Mouse (Mus musculus): ENCODE results near the gene Apobr. TPM values are rescaled to one million over a fixed set of nuclear protein-coding genes. Genes with fewer than 3 reads are reported as not detected.

Apobr gene
- polyA plus RNA-seq, 1 experiment from 2014 or later, result 1.8 TPM

GRCm38 (mm10) chr7:126586839-126587238 is 2.1 kb downstream of the Apobr start:
- Histone ChIP-seq H3K4me3 (ENCODE audit: low read depth, low read length) (no peak overlapping the region), H3K4me1 (ENCODE audit: control insufficient read depth, insufficient read depth, low read length) (peaks cover 7% of the 10 kb centered on the region; the same call in 1 of the 2 replicates), H3K27ac (replicated peaks; ENCODE audit: low read depth, low read length) (no peak overlapping the region), H3K4me2 (ENCODE audit: low read depth, low read length) (no peak overlapping the region), H3K9ac (ENCODE audit: low read depth, low read length) (no peak overlapping the region; the same call in 1 of the 2 replicates), H3K36me3 (ENCODE audit: control insufficient read depth, insufficient read depth, low read length) (no peaks in the 10 kb centered on the region), H3K27me3 (replicated peaks; ENCODE audit: control insufficient read depth, insufficient read depth, low read length) (no peaks in the 10 kb centered on the region; the same call in 1 of the 2 replicates), H3K9me3 (ENCODE audit: control insufficient read depth, low read length) (no peaks in the 10 kb centered on the region)
- WGBS, result 61% methylated on average over 8 of the region's 8 CpGs
- no peak for DNase-seq (ENCODE audit: low spot score)
- no peak for ATAC-seq (ENCODE audit: low read depth)

GRCm38 (mm10) chr7:126587779-126588178 is 3.0 kb downstream of the Apobr start:
- Histone ChIP-seq H3K4me2 (ENCODE audit: low read depth, low read length) (peak overlapping the region; percentile 18), H3K9ac (ENCODE audit: low read depth, low read length) (peak overlapping the region; percentile 20; the same call in 1 of the 2 replicates), H3K27me3 (replicated peaks; ENCODE audit: control insufficient read depth, insufficient read depth, low read length) (no peaks in the 10 kb centered on the region; the same call in 1 of the 2 replicates), H3K9me3 (ENCODE audit: control insufficient read depth, low read length) (no peaks in the 10 kb centered on the region), H3K4me1 (ENCODE audit: control insufficient read depth, insufficient read depth, low read length) (no peaks in the 10 kb centered on the region), H3K27ac (replicated peaks; ENCODE audit: low read depth, low read length) (no peak overlapping the region), H3K4me3 (ENCODE audit: low read depth, low read length) (no peak overlapping the region), H3K36me3 (ENCODE audit: control insufficient read depth, insufficient read depth, low read length) (no peaks in the 10 kb centered on the region)
- peak; percentile 74 for DNase-seq (ENCODE audit: low spot score)
- WGBS, result 10% methylated on average over 14 of the region's 16 CpGs
- ATAC-seq (ENCODE audit: low read depth), result peak; percentile 53

GRCm38 (mm10) chr7:126594862-126595561 is 10.3 kb downstream of the Apobr start, which contains the start of gene Il27:
Gene Il27 (minus strand): TSS chr7:126594941.
- Histone ChIP-seq H3K4me3 (ENCODE audit: low read depth, low read length) (no peak within 1 kb of the TSS), H3K36me3 (ENCODE audit: control insufficient read depth, insufficient read depth, low read length) (no peaks in the 10 kb centered on the region), H3K4me1 (ENCODE audit: control insufficient read depth, insufficient read depth, low read length) (no peaks in the 10 kb centered on the region), H3K27me3 (replicated peaks; ENCODE audit: control insufficient read depth, insufficient read depth, low read length) (no peaks in the 10 kb centered on the region; the same call in 1 of the 2 replicates), H3K9me3 (ENCODE audit: control insufficient read depth, low read length) (no peaks in the 10 kb centered on the region), H3K4me2 (ENCODE audit: low read depth, low read length) (no peak within 1 kb of the TSS), H3K27ac (replicated peaks; ENCODE audit: low read depth, low read length) (no peak within 1 kb of the TSS), H3K9ac (ENCODE audit: low read depth, low read length) (no peak within 1 kb of the TSS)
- no peak for ATAC-seq (ENCODE audit: low read depth)
- DNase-seq (ENCODE audit: low spot score), result no peak
- WGBS, result 80% methylated on average over 11 of the region's 11 CpGs

GRCm38 (mm10) chr7:126595890-126596289 is 11.1 kb downstream of the Apobr start:
- 89% methylated on average over 5 of the region's 5 CpGs for WGBS
- H3K36me3 ChIP-seq (ENCODE audit: control insufficient read depth, insufficient read depth, low read length), result no peaks in the 10 kb centered on the region

GRCm38 (mm10) chr7:126596414-126596813 is 11.7 kb downstream of the Apobr start:
- no peak overlapping the region for H3K9ac ChIP-seq (ENCODE audit: low read depth, low read length)
- 57% methylated on average over 6 of the region's 6 CpGs for WGBS
- H3K4me2 ChIP-seq (ENCODE audit: low read depth, low read length), result no peak overlapping the region
- ATAC-seq (ENCODE audit: low read depth), result no peak
- H3K36me3 ChIP-seq (ENCODE audit: control insufficient read depth, insufficient read depth, low read length), result no peaks in the 10 kb centered on the region
- no peaks in the 10 kb centered on the region for H3K4me1 ChIP-seq (ENCODE audit: control insufficient read depth, insufficient read depth, low read length)
- no peaks in the 10 kb centered on the region; the same call in 1 of the 2 replicates for H3K27me3 ChIP-seq (replicated peaks; ENCODE audit: control insufficient read depth, insufficient read depth, low read length)
- DNase-seq (ENCODE audit: low spot score), result no peak
- H3K27ac ChIP-seq (replicated peaks; ENCODE audit: low read depth, low read length), result no peak overlapping the region
- no peaks in the 10 kb centered on the region for H3K9me3 ChIP-seq (ENCODE audit: control insufficient read depth, low read length)
- no peak overlapping the region for H3K4me3 ChIP-seq (ENCODE audit: low read depth, low read length)

More at GRCm38 (mm10) chr7:126595890-126596289, 11.1 kb downstream of the Apobr start:
- H3K4me2 ChIP-seq (ENCODE audit: low read depth, low read length), result no peak overlapping the region
- H3K9me3 ChIP-seq (ENCODE audit: control insufficient read depth, low read length), result no peaks in the 10 kb centered on the region
- no peaks in the 10 kb centered on the region; the same call in 1 of the 2 replicates for H3K27me3 ChIP-seq (replicated peaks; ENCODE audit: control insufficient read depth, insufficient read depth, low read length)
- H3K27ac ChIP-seq (replicated peaks; ENCODE audit: low read depth, low read length), result no peak overlapping the region
- H3K9ac ChIP-seq (ENCODE audit: low read depth, low read length), result no peak overlapping the region
- H3K4me1 ChIP-seq (ENCODE audit: control insufficient read depth, insufficient read depth, low read length), result no peaks in the 10 kb centered on the region
- DNase-seq (ENCODE audit: low spot score) (no peak), ATAC-seq (ENCODE audit: low read depth) (no peak)
- no peak overlapping the region for H3K4me3 ChIP-seq (ENCODE audit: low read depth, low read length)

GRCm38 (mm10) chr7:126598919-126599318 is 14.2 kb downstream of the Apobr start:
- no peaks in the 10 kb centered on the region for H3K36me3 ChIP-seq (ENCODE audit: control insufficient read depth, insufficient read depth, low read length)

GRCm38 (mm10) chr7:126601896-126602295 is 17.2 kb downstream of the Apobr start:
- DNase-seq (ENCODE audit: low spot score), result no peak

More at GRCm38 (mm10) chr7:126598919-126599318, 14.2 kb downstream of the Apobr start:
- H3K4me1 ChIP-seq (ENCODE audit: control insufficient read depth, insufficient read depth, low read length), result no peaks in the 10 kb centered on the region
- H3K27ac ChIP-seq (replicated peaks; ENCODE audit: low read depth, low read length), result no peak overlapping the region
- H3K9ac ChIP-seq (ENCODE audit: low read depth, low read length), result no peak overlapping the region
- no peak for DNase-seq (ENCODE audit: low spot score)
- ATAC-seq (ENCODE audit: low read depth), result no peak
- H3K4me3 ChIP-seq (ENCODE audit: low read depth, low read length), result no peak overlapping the region
- H3K9me3 ChIP-seq (ENCODE audit: control insufficient read depth, low read length), result no peaks in the 10 kb centered on the region
- H3K27me3 ChIP-seq (replicated peaks; ENCODE audit: control insufficient read depth, insufficient read depth, low read length), result no peaks in the 10 kb centered on the region
- 77% methylated on average over 6 of the region's 6 CpGs for WGBS
- no peak overlapping the region for H3K4me2 ChIP-seq (ENCODE audit: low read depth, low read length)

GRCm38 (mm10) chr7:126602650-126603049 is 17.9 kb downstream of the Apobr start:
- H3K27ac ChIP-seq (replicated peaks; ENCODE audit: low read depth, low read length), result no peak overlapping the region
- H3K4me2 ChIP-seq (ENCODE audit: low read depth, low read length), result no peak overlapping the region
- 77% methylated on average over 3 of the region's 3 CpGs for WGBS
- no peak overlapping the region for H3K4me3 ChIP-seq (ENCODE audit: low read depth, low read length)
- no peaks in the 10 kb centered on the region for H3K36me3 ChIP-seq (ENCODE audit: control insufficient read depth, insufficient read depth, low read length)
- H3K9me3 ChIP-seq (ENCODE audit: control insufficient read depth, low read length), result no peaks in the 10 kb centered on the region
- no peaks in the 10 kb centered on the region for H3K4me1 ChIP-seq (ENCODE audit: control insufficient read depth, insufficient read depth, low read length)
- DNase-seq (ENCODE audit: low spot score), result no peak
- no peaks in the 10 kb centered on the region for H3K27me3 ChIP-seq (replicated peaks; ENCODE audit: control insufficient read depth, insufficient read depth, low read length)
- no peak overlapping the region for H3K9ac ChIP-seq (ENCODE audit: low read depth, low read length)
- ATAC-seq (ENCODE audit: low read depth), result no peak

More at GRCm38 (mm10) chr7:126601896-126602295, 17.2 kb downstream of the Apobr start:
- 31% methylated on average over 4 of the region's 5 CpGs for WGBS
- Histone ChIP-seq H3K27ac (replicated peaks; ENCODE audit: low read depth, low read length) (no peak overlapping the region), H3K9me3 (ENCODE audit: control insufficient read depth, low read length) (no peaks in the 10 kb centered on the region), H3K27me3 (replicated peaks; ENCODE audit: control insufficient read depth, insufficient read depth, low read length) (no peaks in the 10 kb centered on the region), H3K4me2 (ENCODE audit: low read depth, low read length) (no peak overlapping the region), H3K4me1 (ENCODE audit: control insufficient read depth, insufficient read depth, low read length) (no peaks in the 10 kb centered on the region), H3K9ac (ENCODE audit: low read depth, low read length) (no peak overlapping the region), H3K4me3 (ENCODE audit: low read depth, low read length) (no peak overlapping the region), H3K36me3 (ENCODE audit: control insufficient read depth, insufficient read depth, low read length) (no peaks in the 10 kb centered on the region)
- no peak for ATAC-seq (ENCODE audit: low read depth)

GRCm38 (mm10) chr7:126606611-126607010 is 21.9 kb downstream of the Apobr start:
- no peak overlapping the region for H3K4me3 ChIP-seq (ENCODE audit: low read depth, low read length)
- H3K27me3 ChIP-seq (replicated peaks; ENCODE audit: control insufficient read depth, insufficient read depth, low read length), result no peaks in the 10 kb centered on the region
- H3K36me3 ChIP-seq (ENCODE audit: control insufficient read depth, insufficient read depth, low read length), result no peaks in the 10 kb centered on the region
- ATAC-seq (ENCODE audit: low read depth) (no peak), DNase-seq (ENCODE audit: low spot score) (no peak)
- H3K4me1 ChIP-seq (ENCODE audit: control insufficient read depth, insufficient read depth, low read length), result no peaks in the 10 kb centered on the region
- no peaks in the 10 kb centered on the region for H3K9me3 ChIP-seq (ENCODE audit: control insufficient read depth, low read length)
- no peak overlapping the region for H3K27ac ChIP-seq (replicated peaks; ENCODE audit: low read depth, low read length)
- no peak overlapping the region for H3K9ac ChIP-seq (ENCODE audit: low read depth, low read length)
- no peak overlapping the region for H3K4me2 ChIP-seq (ENCODE audit: low read depth, low read length)
- 57% methylated on average over 5 of the region's 5 CpGs for WGBS
